14 mouse cellular contexts compared by ENCODE assay signal in genomic region chr2:80567411-80567810, GRCm38 (mm10).
"Had no signal": no experiment of that assay in that cellular context is flagged by ENCODE, and none has a peak within 500 bp of the region (broad histone marks: within the 10 kb centered on the region; RNA-seq: fewer than 3 reads in every experiment).

No protein-coding gene starts in this region.

- H3K27ac ChIP-seq: limb, embryonic 12.5 days; liver, embryonic 13.5 days; lung, embryonic 15.5 days; macrophage; midbrain, embryonic 15.5 days; neural tube, embryonic 13.5 days had no signal

- H3K4me1 ChIP-seq: midbrain, embryonic 15.5 days had no signal

- DNase-seq: kidney, postnatal 10 days; kidney, postnatal 4 days; liver; liver, embryonic 13.5 days; liver, postnatal 0 days; lung, postnatal 14 days; right cerebral cortex, postnatal 14 days; thymus, postnatal 36 days had no signal

- H3K4me3 ChIP-seq: limb, embryonic 12.5 days; liver, embryonic 13.5 days; lung, embryonic 15.5 days; megakaryocyte, embryonic 14.5 days; midbrain, embryonic 15.5 days; neural tube, embryonic 13.5 days had no signal

- H3K27me3 ChIP-seq: limb, embryonic 12.5 days; liver, embryonic 13.5 days; lung, embryonic 15.5 days; megakaryocyte, embryonic 14.5 days; midbrain, embryonic 15.5 days; neural tube, embryonic 13.5 days had no signal
